Mouse (Mus musculus): Measurements from ENCODE around the gene Aebp2. TPM values are rescaled to one million over a fixed set of nuclear protein-coding genes. Genes with fewer than 3 reads are reported as not detected.

Gene Aebp2
- total and polyA plus RNA-seq, 2 experiments from 2014 or later: 5.2 to 14.8 TPM

- Histone ChIP-seq H3K4me2 (ENCODE audit: low read depth, low read length) (no peak overlapping the region), H3K9ac (replicated peaks; ENCODE audit: low read depth, low read length) (no peak overlapping the region), H3K27me3 (ENCODE audit: control insufficient read depth, insufficient read depth, low read length) (no peaks in the 10 kb centered on the region), H3K36me3 (replicated peaks; ENCODE audit: control insufficient read depth, insufficient read depth, low read length) (no peaks in the 10 kb centered on the region), H3K4me3 (ENCODE audit: low read depth, low read length) (no peak overlapping the region), H3K4me1 (ENCODE audit: control insufficient read depth, insufficient read depth) (no peaks in the 10 kb centered on the region), H3K9me3 (replicated peaks; ENCODE audit: control insufficient read depth, low read length) (no peaks in the 10 kb centered on the region), H3K27ac (ENCODE audit: low read depth) (no peak overlapping the region)
- WGBS: 75% methylated on average over 16 of the region's 16 CpGs
- no peak for ATAC-seq (ENCODE audit: insufficient read depth, low read depth)
- DNase-seq (ENCODE audit: low spot score): no peak
- no peak for TF ChIP-seq CTCF (IDR thresholded peaks at IDR 0.05; ENCODE audit: low read depth)
- no peak; the same call in 1 of the 2 replicates for TF ChIP-seq EP300 (IDR thresholded peaks at IDR 0.05; ENCODE audit: low read depth)
Observed at GRCm38 (mm10) chr6:140689617-140690404, 67.3 kb downstream of the Aebp2 start.

- no peak for TF ChIP-seq EP300 (IDR thresholded peaks at IDR 0.05; ENCODE audit: low read depth)
- TF ChIP-seq CTCF (IDR thresholded peaks at IDR 0.05; ENCODE audit: low read depth): no peak
- ATAC-seq (ENCODE audit: insufficient read depth, low read depth) (no peak), DNase-seq (ENCODE audit: low spot score) (no peak)
- Histone ChIP-seq H3K36me3 (replicated peaks; ENCODE audit: control insufficient read depth, insufficient read depth, low read length) (no peaks in the 10 kb centered on the region), H3K4me3 (ENCODE audit: low read depth, low read length) (no peak overlapping the region), H3K4me1 (ENCODE audit: control insufficient read depth, insufficient read depth) (no peaks in the 10 kb centered on the region), H3K27me3 (ENCODE audit: control insufficient read depth, insufficient read depth, low read length) (no peaks in the 10 kb centered on the region), H3K9me3 (replicated peaks; ENCODE audit: control insufficient read depth, low read length) (no peaks in the 10 kb centered on the region), H3K4me2 (ENCODE audit: low read depth, low read length) (no peak overlapping the region), H3K27ac (ENCODE audit: low read depth) (no peak overlapping the region), H3K9ac (replicated peaks; ENCODE audit: low read depth, low read length) (no peak overlapping the region)
- WGBS: 84% methylated on average over 6 of the region's 6 CpGs
Observed at GRCm38 (mm10) chr6:140692160-140692559, 69.7 kb downstream of the Aebp2 start.

GRCm38 (mm10) chr6:140696192-140696879 is 73.9 kb downstream of the Aebp2 start:
- Histone ChIP-seq H3K27ac (ENCODE audit: low read depth) (no peak overlapping the region), H3K9me3 (replicated peaks; ENCODE audit: control insufficient read depth, low read length) (no peaks in the 10 kb centered on the region), H3K36me3 (replicated peaks; ENCODE audit: control insufficient read depth, insufficient read depth, low read length) (no peaks in the 10 kb centered on the region), H3K4me2 (ENCODE audit: low read depth, low read length) (no peak overlapping the region), H3K27me3 (ENCODE audit: control insufficient read depth, insufficient read depth, low read length) (no peaks in the 10 kb centered on the region), H3K4me3 (ENCODE audit: low read depth, low read length) (no peak overlapping the region), H3K4me1 (ENCODE audit: control insufficient read depth, insufficient read depth) (no peaks in the 10 kb centered on the region), H3K9ac (replicated peaks; ENCODE audit: low read depth, low read length) (no peak overlapping the region)
- ATAC-seq (ENCODE audit: insufficient read depth, low read depth): no peak
- DNase-seq (ENCODE audit: low spot score): no peak
- WGBS: 69% methylated on average over 12 of the region's 12 CpGs
- TF ChIP-seq CTCF (IDR thresholded peaks at IDR 0.05; ENCODE audit: low read depth) (no peak), EP300 (IDR thresholded peaks at IDR 0.05; ENCODE audit: low read depth) (no peak)

GRCm38 (mm10) chr6:140697994-140698393 is 75.5 kb downstream of the Aebp2 start:
- H3K9ac ChIP-seq (replicated peaks; ENCODE audit: low read depth, low read length): no peak overlapping the region
- WGBS: 90% methylated on average over 11 of the region's 11 CpGs
- no peak for TF ChIP-seq CTCF (IDR thresholded peaks at IDR 0.05; ENCODE audit: low read depth)
- TF ChIP-seq EP300 (IDR thresholded peaks at IDR 0.05; ENCODE audit: low read depth): no peak
- H3K27me3 ChIP-seq (ENCODE audit: control insufficient read depth, insufficient read depth, low read length): no peaks in the 10 kb centered on the region
- no peaks in the 10 kb centered on the region for H3K36me3 ChIP-seq (replicated peaks; ENCODE audit: control insufficient read depth, insufficient read depth, low read length)
- no peaks in the 10 kb centered on the region for H3K4me1 ChIP-seq (ENCODE audit: control insufficient read depth, insufficient read depth)
- no peak overlapping the region for H3K27ac ChIP-seq (ENCODE audit: low read depth)
- no peak overlapping the region for H3K4me3 ChIP-seq (ENCODE audit: low read depth, low read length)
- no peak overlapping the region for H3K4me2 ChIP-seq (ENCODE audit: low read depth, low read length)
- no peak for ATAC-seq (ENCODE audit: insufficient read depth, low read depth)
- DNase-seq (ENCODE audit: low spot score): no peak
- no peaks in the 10 kb centered on the region for H3K9me3 ChIP-seq (replicated peaks; ENCODE audit: control insufficient read depth, low read length)

GRCm38 (mm10) chr6:140698596-140698995 is 76.1 kb downstream of the Aebp2 start:
- ATAC-seq (ENCODE audit: insufficient read depth, low read depth): no peak
- 91% methylated on average over 1 of the region's 1 CpGs for WGBS

More at GRCm38 (mm10) chr6:140698596-140698995, 76.1 kb downstream of the Aebp2 start:
- Histone ChIP-seq H3K9ac (replicated peaks; ENCODE audit: low read depth, low read length) (no peak overlapping the region), H3K27me3 (ENCODE audit: control insufficient read depth, insufficient read depth, low read length) (no peaks in the 10 kb centered on the region), H3K36me3 (replicated peaks; ENCODE audit: control insufficient read depth, insufficient read depth, low read length) (no peaks in the 10 kb centered on the region), H3K27ac (ENCODE audit: low read depth) (no peak overlapping the region), H3K4me2 (ENCODE audit: low read depth, low read length) (no peak overlapping the region), H3K4me1 (ENCODE audit: control insufficient read depth, insufficient read depth) (no peaks in the 10 kb centered on the region), H3K4me3 (ENCODE audit: low read depth, low read length) (no peak overlapping the region), H3K9me3 (replicated peaks; ENCODE audit: control insufficient read depth, low read length) (no peaks in the 10 kb centered on the region)
- no peak for DNase-seq (ENCODE audit: low spot score)
- TF ChIP-seq CTCF (IDR thresholded peaks at IDR 0.05; ENCODE audit: low read depth) (no peak), EP300 (IDR thresholded peaks at IDR 0.05; ENCODE audit: low read depth) (no peak)

All from heart, postnatal 0 days (tissue).